Mouse (Mus musculus): ENCODE measurements around the gene Ryr3.
"Not testable (repeated sequence)": the region's sequence is repeated elsewhere in the genome, so short reads cannot be mapped to it uniquely, and the experiment has no call there.

Ryr3 gene

DNA sequence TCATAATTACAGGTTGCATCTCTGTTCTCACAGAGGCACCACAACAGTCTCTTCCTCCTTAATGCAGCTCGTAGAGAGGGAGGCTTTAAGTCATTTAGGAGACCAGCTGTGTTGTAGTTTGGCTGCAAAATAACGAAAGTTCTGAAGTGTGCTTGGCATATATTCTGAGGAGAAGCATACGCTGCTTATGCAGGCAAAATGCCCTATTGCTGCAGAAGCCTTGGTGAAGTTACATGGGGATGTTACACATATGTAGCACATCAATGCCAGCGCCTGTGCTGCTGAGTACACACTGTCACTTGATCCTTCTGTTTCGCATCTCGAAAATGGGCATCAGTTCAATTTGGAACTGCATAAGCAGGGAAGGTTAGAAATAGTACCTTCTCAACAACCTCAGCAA is 112.3 kb downstream of the Ryr3 start:
- DNase-seq (ENCODE audit: extremely low spot score, low spot score) = no peak

DNA sequence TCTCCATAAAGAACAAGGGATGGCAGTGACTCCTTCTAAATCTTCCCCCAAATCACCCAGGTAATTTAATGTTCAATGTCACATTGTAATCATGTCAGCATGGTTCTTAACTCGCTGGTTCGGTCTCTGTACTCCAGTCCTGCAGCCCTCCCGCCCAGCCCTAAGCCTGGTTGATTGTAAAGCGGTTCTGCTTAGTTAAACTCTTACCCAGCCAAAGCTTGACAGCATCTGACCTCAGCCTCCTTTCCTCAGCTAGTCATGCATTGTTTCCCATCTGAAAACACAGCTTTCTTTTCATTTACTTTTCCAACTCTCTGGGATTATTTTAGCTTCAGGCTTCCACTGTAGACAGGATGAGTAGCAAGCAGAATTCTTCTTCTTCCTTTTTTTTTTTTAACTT is 121.7 kb downstream of the Ryr3 start:
- DNase-seq (ENCODE audit: extremely low spot score, low spot score) = no peak

DNA sequence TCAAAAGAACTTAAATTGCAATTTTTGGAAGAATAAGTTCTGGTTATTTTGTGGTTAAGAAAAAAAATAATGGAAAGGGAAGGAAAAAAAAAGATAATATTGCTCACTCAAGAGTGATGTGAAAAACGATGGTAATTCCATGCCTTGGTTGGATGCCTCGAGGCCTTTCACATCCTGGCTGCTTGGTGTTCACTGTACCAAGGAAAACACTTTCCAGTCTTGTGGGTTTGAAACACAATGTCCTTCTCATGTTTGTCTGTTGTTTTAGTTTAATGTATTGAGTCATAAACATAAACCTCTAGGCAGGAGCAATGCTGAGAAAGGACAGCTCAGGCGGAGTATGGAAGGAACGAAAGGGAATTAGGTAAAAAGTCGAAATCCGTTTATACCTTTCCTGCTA is 122.8 kb downstream of the Ryr3 start:
- DNase-seq (ENCODE audit: extremely low spot score, low spot score) = no peak

DNA sequence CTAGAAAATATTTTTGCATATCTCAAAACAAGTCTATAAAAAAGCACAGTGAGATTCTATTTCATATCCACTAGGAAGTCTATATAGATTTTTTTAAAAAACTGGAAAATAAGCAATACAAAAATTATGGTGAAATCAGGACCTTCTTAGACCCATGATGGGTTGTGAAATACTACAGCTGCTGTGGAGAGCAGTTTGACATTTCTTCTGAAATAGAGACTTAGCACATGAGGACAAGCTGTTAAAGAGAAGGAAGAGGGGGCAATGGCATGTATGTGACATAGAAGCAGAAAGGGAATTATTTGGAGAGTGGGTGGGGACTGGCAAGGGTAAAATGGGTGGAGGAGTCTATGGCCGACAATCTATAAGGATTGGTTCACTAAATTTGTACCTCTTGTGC is 124.1 kb downstream of the Ryr3 start:
- DNase-seq (ENCODE audit: extremely low spot score, low spot score) = no peak

DNA sequence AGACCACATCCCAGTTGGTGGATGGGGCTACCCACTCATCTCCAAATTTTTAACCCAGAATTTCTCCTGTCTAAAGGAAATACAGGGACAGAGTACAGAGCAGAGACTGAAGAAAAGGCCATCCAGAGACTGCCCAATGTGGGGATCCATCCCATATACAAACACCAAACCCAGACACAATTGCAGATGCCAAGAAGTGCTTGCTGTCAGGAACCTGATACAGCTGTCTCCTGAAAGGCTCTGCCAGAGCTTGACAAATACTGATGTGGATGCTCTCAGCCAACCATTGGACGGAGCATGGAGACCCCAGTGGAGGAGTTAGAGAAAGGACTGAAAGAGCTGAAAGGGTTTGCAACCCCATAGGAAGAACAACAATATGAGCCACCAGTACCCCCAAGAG is 125.6 kb downstream of the Ryr3 start:
- DNase-seq (ENCODE audit: extremely low spot score, low spot score) = not testable (repeated sequence)

DNA sequence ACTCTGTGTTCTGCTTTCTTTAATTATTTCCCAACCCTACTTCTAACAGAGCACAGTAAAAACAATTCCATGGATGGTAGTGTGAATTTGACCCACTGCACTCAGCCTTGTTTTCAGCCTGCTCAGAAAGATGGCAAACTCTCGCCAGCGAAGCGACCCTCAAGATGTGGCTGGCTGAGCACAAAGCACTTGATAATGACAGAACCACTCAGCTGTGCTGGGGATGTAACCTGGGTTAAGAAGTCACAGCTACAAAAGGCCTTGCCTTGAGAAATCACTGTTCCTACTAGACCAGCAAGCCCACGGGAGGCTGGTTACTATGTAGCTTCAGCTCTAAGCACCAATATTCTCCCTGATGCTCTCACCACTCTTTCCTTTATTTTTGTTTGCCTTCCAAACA is 140.5 kb downstream of the Ryr3 start:
- DNase-seq (ENCODE audit: extremely low spot score, low spot score) = no peak

DNA sequence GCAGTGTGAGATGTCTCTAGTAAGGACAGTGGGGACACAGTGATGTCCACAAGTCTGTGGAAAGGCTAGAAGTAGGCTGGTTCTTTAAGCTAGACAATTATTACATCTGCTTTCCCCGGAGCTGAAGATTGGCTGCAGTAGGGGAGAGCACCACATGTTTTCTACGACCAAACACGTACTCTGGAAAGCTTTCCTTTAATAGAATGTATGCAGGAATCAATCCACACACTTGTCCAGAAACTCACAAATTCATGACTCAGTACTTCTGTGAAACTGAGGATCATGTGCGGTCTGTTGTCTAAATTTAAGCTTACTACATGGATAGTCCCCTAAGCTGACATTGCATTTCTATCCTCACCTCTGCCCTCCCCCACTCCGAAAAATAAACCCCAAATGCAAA is 157.5 kb downstream of the Ryr3 start:
- DNase-seq (ENCODE audit: extremely low spot score, low spot score) = no peak

DNA sequence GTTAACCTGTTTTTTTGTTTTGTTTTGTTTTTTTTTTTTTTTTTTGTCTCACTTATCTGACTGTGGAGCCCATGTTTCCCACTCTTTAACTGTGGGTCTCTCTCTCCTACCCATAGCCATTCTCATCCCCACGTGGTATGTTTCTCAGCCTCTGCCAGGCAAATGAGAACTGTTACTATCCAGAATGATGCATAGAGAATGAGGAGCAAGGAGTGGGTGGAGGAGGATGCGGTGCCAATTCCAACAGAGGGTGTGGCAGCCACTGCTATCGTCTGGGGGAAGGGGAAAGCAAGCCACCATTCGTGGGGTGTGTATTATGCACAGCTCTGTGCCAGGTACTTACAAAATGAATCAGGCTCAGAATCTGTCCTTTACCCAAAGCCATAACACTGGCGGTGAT is 158.0 kb downstream of the Ryr3 start:
- no peak for DNase-seq (ENCODE audit: extremely low spot score, low spot score)

DNA sequence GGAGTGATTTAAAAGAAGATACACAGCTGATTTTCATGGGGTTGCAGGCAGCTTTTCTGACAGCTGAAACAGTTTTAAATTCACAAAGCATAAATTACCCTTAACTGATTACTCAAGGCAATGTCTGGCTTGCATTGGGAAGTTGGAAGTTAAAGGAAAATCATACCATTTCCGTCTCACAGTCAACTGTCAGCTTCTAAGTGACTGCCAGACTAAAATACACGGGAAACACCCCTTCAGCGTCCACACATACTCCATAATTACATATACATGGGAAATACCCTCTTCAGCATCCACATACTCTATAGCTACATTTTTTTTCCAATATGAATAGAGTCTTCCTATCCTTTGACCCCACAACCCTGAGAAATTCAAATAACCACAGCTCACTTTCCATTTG is 158.8 kb downstream of the Ryr3 start:
- DNase-seq (ENCODE audit: extremely low spot score, low spot score) = no peak

DNA sequence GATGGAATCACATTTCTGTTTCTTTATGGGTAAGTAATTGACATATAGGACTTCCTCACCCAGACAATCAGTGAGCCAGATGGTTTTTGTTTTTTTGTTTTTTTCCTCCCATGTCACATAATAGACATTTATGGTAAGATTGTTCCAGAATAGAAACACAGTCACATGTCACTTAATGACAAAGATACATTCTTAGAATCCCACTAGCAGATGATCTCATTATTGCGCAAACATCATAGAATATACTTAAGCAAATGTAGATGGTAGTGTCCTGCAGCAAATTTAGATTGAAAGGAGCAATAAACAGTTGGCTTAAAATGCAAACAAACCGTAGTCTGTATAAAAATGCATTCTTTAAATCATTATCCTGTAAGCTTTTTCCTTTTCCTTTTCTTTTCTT is 161.3 kb downstream of the Ryr3 start:
- no peak for DNase-seq (ENCODE audit: extremely low spot score, low spot score)

DNA sequence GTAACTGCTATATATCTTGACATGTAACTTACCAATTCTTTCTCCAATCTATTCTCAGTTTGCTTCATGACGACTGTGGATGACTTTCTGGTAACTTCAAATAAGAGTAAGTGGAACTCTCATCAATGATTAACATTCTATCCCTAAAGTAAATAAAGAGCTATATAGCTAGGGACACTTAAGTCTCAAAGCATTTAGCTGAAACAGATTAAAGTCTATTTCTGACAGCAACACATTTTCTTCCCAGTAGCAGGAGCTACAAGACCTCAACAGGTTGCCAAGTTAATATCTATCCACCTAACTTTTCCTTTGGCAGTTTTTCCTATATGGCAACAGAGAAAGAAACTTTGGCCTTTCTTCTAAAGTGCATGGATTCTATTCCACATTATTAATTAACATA is 167.1 kb downstream of the Ryr3 start:
- no peak for DNase-seq (ENCODE audit: extremely low spot score, low spot score)

DNA sequence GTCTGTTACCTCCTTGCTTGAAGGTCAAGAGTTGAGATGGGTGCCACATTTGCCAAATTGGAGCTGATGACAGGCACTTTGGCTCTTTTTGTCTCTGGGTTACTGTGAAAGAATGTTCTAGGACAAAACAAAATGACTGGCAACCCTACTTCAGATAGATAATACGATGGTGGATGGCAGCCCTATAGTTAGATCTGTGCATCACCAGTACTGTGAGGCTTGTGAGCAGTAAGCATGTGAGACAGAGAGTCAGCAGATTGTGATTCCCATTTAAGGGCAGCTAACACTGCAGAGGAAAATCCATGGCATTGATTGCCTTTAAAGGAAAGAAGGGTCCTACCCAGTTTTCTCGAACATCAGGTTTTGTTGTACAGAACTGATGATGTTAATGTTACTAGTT is 180.3 kb downstream of the Ryr3 start:
- no peak for DNase-seq (ENCODE audit: extremely low spot score, low spot score)

DNA sequence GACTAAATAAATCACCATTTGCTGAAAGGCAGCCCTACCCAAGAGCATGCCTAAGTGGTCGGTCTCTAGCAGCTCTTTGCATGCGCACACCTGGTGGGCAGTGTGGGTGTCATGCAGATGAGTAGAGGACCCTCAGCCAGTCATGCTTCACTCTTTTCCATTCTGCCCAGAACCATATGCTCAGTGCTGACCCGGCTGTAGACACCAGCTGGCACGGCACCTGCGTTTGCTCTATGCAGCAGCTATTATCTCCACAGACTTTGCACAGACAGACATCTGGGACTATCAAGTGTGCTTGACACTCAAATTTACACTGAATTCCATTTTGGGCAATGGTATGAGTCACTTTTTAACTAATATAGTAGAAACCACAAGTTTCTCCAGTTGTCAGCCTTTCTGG is 186.2 kb downstream of the Ryr3 start:
- DNase-seq (ENCODE audit: extremely low spot score, low spot score) = no peak

DNA sequence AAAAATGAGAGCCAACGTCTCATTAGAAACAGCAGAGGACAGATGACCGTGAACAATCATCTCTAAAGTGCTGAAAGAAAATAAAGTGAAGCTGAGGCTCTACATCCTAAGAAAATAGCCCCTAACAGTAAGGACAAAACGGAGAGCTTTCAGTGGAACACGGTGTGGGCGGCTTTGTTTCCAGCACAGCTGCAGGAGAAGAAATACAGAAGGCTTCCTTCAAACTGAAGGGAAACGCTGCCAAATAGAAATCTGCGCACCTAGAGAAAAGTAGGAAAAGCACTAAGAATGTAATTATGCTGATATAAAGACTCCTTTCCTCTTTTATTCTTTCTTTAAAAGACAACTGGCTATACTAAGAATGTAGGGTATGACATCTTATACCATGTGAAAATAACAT is 197.0 kb downstream of the Ryr3 start:
- no peak for DNase-seq (ENCODE audit: extremely low spot score, low spot score)

DNA sequence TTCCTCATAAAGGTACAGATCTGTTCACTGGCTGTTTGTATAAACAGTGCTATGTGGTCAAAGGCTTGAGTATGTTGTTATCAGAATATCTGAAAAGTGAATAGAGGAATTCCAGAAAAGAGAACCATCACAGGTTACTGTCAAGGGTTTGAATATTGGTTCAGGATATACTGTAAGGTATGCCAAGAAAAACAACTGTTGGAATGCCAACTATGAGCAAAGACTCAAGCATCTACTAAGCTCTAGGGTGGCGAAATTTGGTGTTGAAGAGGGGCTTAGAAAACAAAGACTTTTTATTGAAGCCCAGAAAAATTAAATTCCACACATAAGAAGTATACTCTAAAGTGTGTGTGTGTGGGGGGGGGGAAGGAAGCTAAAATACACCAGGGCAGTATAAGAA is 198.6 kb downstream of the Ryr3 start:
- no peak for DNase-seq (ENCODE audit: extremely low spot score, low spot score)

DNA sequence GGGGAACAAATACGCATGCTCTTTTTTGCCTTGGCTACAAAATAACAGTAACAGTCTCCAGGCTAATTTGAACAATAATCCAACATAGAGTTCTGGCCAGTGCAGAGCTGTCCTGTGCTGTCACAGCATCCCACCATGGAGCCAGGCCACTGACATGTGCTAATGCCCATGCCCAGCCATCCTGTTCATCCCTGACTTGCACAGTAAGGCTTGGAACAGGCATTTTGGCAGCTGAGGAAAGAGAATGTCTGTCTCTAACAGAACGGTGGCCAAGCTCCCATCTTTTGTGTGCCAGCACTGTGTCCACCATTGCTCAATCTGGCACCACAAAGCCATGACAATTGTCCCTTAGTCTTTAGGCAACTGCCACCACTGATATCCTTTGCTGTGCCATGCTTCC is 200.7 kb downstream of the Ryr3 start:
- DNase-seq (ENCODE audit: extremely low spot score, low spot score) = no peak

DNA sequence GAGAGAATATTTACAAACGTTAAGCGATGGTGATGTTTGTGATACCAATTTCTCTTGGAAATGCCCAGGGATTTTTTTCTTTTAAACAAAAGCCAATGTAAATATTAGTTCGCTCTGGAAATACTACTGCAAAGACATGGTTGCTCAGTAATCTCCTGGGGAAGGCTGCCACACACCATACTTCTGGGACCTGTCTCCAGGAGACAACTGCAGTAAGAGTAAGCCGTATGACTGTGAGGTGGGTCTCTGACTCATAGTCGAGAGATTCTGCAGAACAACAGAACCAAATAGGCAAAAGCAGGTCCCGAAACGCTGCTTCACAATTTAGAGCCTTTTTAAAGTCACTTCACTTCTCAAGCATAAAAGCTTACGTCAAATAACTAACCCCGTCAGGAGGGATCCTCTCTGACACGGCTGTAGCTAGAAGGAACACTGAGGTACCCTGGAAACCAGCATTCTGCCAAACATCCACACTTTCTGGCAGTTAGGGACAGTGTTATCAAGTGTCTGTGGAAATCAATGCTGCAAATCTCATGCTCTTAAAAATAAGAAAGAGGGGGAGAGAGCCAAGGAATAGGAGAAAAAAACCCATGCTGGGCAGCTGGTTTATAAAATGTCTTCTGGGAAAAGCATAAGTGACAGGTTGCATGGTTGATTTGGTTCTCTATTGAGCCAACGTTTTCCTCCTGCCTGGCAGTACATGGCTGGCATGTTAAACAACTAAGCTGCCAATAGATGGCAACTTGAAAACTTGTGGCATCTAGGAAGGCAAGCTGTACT is 207.7 kb downstream of the Ryr3 start:
- no peak for DNase-seq (ENCODE audit: extremely low spot score, low spot score)

DNA sequence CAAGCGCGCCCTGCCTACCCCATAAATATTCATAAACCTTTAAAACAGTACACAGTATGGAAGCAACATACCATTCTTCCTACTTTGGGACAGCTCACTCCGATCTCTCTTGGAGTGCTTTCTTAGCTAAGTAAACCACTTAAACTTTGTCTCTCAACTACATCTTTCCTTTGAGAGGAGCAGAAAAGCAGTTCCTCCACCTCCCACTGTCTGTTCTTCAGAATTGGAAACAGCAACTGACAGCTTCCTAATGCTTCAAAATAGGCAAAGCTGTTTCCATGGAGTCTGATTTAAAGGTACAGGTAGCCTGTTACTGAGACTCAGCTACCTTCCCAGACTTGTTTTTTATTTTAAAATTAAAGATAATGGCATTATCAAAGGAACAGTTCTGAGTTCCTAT is 218.4 kb downstream of the Ryr3 start:
- DNase-seq (ENCODE audit: extremely low spot score, low spot score) = no peak

DNA sequence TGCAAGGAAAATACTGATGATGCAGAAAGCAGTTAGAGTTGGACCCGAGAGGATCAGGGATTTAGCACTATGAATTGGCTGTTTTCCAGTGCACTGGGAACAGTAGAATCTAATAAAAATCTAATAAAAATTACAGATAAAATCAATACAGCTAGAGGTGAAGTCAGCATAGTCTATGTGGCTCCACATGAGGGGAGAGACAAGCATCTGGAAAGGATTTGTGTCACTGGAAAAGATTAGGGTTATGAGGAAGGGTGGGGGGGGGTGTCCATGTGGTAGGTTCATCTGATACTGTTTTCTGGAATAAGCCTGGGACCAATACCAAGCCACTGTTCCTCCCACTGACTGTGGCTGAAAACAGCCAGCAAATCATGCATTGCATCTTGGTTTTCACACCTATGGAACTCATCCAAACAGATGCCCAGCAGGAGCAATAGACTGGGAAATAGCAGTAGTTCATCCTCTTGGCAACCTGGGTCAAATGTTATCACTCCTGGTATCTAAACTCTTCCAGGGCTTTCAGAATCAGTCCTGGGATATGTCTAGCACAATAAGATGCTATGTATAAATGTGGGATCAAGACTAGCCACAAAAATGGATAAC is 233.9 kb downstream of the Ryr3 start:
- peak; percentile 22 for DNase-seq (ENCODE audit: extremely low spot score, low spot score)

DNA sequence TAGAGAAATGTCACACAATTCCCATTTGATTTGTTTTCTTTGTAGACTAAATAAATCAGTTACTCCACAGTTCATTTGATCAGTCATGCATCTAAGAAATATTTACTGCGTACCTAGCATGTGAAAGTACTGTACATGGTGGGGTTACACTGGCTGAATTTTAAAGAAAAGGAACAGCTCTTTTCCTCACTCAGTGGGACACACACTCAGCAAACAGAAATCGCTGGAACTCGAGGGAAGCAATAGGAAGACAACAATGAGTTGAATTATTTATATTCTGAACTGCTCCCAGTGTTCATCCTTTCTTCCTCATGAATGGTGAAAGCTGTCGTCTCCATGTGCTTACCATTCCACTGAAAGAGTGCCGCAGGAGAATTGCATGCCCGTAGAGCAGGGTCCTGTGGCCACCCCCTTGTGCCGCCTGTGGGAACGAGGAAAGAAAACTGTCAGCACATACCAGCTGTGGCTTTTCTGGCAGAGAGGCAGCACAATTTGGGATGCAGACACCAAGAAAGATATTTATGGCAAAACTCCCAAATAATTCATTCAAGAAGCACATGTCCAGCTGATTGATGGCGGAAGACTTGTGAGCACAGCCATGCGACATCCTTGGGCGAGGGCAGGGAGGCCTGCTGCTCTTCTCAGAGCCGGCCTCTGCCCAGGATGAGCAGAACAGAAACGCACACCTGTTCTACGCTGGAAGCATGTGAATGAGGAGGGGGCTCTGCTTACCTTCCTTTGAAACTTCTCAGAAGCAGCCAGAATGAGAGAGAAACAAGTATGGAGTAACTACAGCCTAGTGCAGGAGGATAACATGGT is 249.9 kb downstream of the Ryr3 start:
- no peak for DNase-seq (ENCODE audit: extremely low spot score, low spot score)

DNA sequence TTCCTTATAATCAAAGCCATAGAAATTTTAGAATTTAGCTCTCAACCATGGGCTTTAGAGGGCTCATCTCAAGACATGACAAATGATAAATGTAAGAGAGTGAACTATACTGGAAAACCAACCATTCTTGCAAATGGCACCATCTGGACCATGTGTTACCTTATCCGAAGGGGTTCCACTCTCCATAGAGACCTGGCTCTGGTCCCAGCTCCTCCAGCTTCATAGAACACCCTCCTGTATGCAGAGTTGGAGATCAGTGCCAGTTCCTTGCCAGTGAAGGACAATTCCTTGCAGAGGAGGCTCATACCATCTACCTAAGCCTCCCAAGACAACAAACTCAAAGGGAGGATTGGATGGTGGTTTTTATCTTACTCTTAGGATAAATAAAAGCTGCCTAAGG is 268.0 kb downstream of the Ryr3 start:
- DNase-seq (ENCODE audit: extremely low spot score, low spot score) = no peak

DNA sequence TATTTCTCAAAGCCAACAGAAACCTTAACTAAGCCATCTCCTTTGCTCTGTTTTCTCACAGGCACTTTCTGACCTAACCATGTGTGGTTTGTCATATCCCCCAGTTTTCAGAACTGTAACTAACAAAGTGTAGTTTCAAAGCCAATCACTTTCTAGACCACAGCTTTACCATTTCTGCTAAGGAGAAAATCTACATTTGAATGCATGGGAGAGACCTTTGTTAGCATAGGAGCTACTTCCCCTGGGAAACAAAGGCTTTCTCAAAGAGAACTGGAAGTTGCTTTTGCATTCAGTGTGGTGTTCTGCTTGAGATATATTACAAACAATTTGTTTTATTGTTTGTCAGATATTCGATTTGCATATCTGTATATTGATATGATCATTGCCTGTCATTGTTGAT is 285.1 kb downstream of the Ryr3 start:
- DNase-seq (ENCODE audit: extremely low spot score, low spot score) = no peak

DNA sequence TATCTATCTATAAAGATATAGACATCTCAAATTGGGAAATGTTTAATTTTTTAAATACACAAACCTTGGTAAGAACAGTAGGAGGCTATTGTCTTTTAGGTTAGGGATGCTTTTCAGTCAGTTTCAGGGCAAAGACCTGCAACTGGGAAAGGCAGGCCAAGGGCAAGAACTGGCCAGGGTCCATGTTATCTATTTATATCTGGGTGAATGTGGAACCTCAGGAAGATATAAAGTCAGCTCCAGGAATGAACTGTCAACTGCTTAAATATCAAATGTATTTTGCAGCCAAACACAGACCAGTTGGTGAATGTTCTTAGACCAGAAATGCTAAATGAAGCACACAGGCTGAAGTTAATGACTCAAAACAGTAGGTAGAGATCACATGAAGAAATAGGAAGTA is 303.1 kb downstream of the Ryr3 start:
- no peak for DNase-seq (ENCODE audit: extremely low spot score, low spot score)
